Mouse (Mus musculus) spleen, adult 2 months (tissue): Measurements from ENCODE around the gene Fam43b. TPM values are rescaled to one million over a fixed set of nuclear protein-coding genes. Genes with fewer than 3 reads are reported as not detected.

ENCODE experiments used
- DNase-seq, 2 experiments: peaks; one replicate each; pipeline versions ENCODE4 v3.0.0 to v3.0.0-alpha.2; 2012 to 2021; ENCODE audit warnings: low spot score in 2 of 2, low read depth in 1 of 2
- H3K27ac ChIP-seq: fragments of 200-500 bp; 2 replicates; pipeline ENCODE4 v1.5.1; 2012; ENCODE audit warnings: low read length, inconsistent platforms; ENCODE audit not compliant: insufficient read depth
- H3K27me3 ChIP-seq: fragments of 200-500 bp; 2 replicates; pipeline ENCODE4 v1.6.1; 2012; ENCODE audit warnings: mild to moderate bottlenecking, moderate library complexity, low read length, inconsistent platforms; ENCODE audit not compliant: control insufficient read depth, insufficient read depth
- H3K36me3 ChIP-seq: fragments of 200-500 bp; 2 replicates; pipeline ENCODE4 v1.6.1; 2012; ENCODE audit warnings: mild to moderate bottlenecking, low read length, inconsistent platforms; ENCODE audit not compliant: control insufficient read depth, insufficient read depth
- H3K4me1 ChIP-seq: fragments of 200-500 bp; 2 replicates; pipeline ENCODE4 v1.6.1; 2011; ENCODE audit warnings: inconsistent platforms; ENCODE audit not compliant: control insufficient read depth, insufficient read depth, insufficient read length
- H3K4me3 ChIP-seq: fragments of 200-500 bp; 2 replicates; pipeline ENCODE4 v1.5.1; 2011; ENCODE audit warnings: mild to moderate bottlenecking, inconsistent platforms; ENCODE audit not compliant: insufficient read depth, insufficient read length; ENCODE audit errors: extremely low read depth
- CTCF ChIP-seq: fragments of 200-500 bp; IDR thresholded peaks from 2 replicates; pipeline ENCODE4 v1.5.1; 2011; ENCODE audit warnings: mild to moderate bottlenecking, inconsistent platforms; ENCODE audit not compliant: insufficient read depth, insufficient read length, insufficient replicate concordance; ENCODE audit errors: extremely low read depth
- POLR2A ChIP-seq: fragments of 200-500 bp; IDR thresholded peaks from 2 replicates; pipeline ENCODE4 v1.6.1; 2011; ENCODE audit warnings: low read depth, low read length, inconsistent platforms
- WGBS: fragments of 180-500 bp; shearing (Covaris S2); methylation state at CpG from one replicate; pipeline ENCODE4 v1.1.7; 2018; 5-methylcytosine and 5-hydroxymethylcytosine counted together
- polyA plus RNA-seq: library from polyadenylated mRNA; depleted of rRNA; stranded (reverse); fragments of >200 nt; gene quantifications from 2 replicates; pipeline ENCODE4 v1.2.3, GENCODE M21; 2012

Fam43b gene
- polyA plus RNA-seq, 1 experiment: 0.06 TPM

GRCm38 (mm10) chr4:138377526-138377925 is 18.8 kb downstream of the Fam43b start:
- Histone ChIP-seq H3K4me3 (no peak overlapping the region), H3K27me3 (no peaks in the 10 kb centered on the region), H3K4me1 (no peaks in the 10 kb centered on the region), H3K36me3 (no peaks in the 10 kb centered on the region), H3K27ac (no peak overlapping the region)
- no peak for DNase-seq
- TF ChIP-seq POLR2A: no peak
- TF ChIP-seq CTCF: no peak
- WGBS: 69% methylated on average over 6 of the region's 6 CpGs

GRCm38 (mm10) chr4:138375117-138375516 is 21.2 kb downstream of the Fam43b start:
- Histone ChIP-seq H3K27ac (no peak overlapping the region), H3K36me3 (no peaks in the 10 kb centered on the region), H3K27me3 (no peaks in the 10 kb centered on the region), H3K4me1 (no peaks in the 10 kb centered on the region), H3K4me3 (no peak overlapping the region)
- TF ChIP-seq CTCF (no peak), POLR2A (no peak)
- 86% methylated on average over 3 of the region's 3 CpGs for WGBS
- no peak for DNase-seq

GRCm38 (mm10) chr4:138370996-138371516 is 25.3 kb downstream of the Fam43b start:
- TF ChIP-seq CTCF: no peak
- no peak for TF ChIP-seq POLR2A
- WGBS: 92% methylated on average over 5 of the region's 5 CpGs
- Histone ChIP-seq H3K27ac (no peak overlapping the region), H3K27me3 (peaks cover 5% of the 10 kb centered on the region), H3K36me3 (no peaks in the 10 kb centered on the region), H3K4me1 (no peaks in the 10 kb centered on the region), H3K4me3 (no peak overlapping the region)
- no peak for DNase-seq

- Histone ChIP-seq H3K27me3 (peaks cover 5% of the 10 kb centered on the region), H3K4me1 (no peaks in the 10 kb centered on the region), H3K36me3 (no peaks in the 10 kb centered on the region), H3K27ac (no peak overlapping the region), H3K4me3 (no peak overlapping the region)
- 41% methylated on average over 12 of the region's 12 CpGs for WGBS
- TF ChIP-seq POLR2A (no peak), CTCF (no peak)
- DNase-seq: no peak
Observed at GRCm38 (mm10) chr4:138368498-138369260, 27.6 kb downstream of the Fam43b start.

- peaks cover 5% of the 10 kb centered on the region for H3K27me3 ChIP-seq
- TF ChIP-seq CTCF (no peak), POLR2A (no peak)
- H3K27ac ChIP-seq: no peak within 1 kb of the TSS
- 3% methylated on average over 33 of the region's 34 CpGs for WGBS
- H3K4me1 ChIP-seq: no peaks in the 10 kb centered on the region
- no peak for DNase-seq
- H3K4me3 ChIP-seq: no peak within 1 kb of the TSS
- H3K36me3 ChIP-seq: no peaks in the 10 kb centered on the region
Observed at GRCm38 (mm10) chr4:138367641-138368497, 28.5 kb downstream of the Fam43b start, which contains the start of gene Cda. Gene Cda, minus strand, starts transcription at chr4:138367992.

GRCm38 (mm10) chr4:138366561-138366960 is 29.8 kb downstream of the Fam43b start:
- WGBS: 54% methylated on average over 2 of the region's 2 CpGs
- TF ChIP-seq POLR2A (no peak), CTCF (no peak)
- Histone ChIP-seq H3K27me3 (peaks cover 5% of the 10 kb centered on the region), H3K4me3 (no peak overlapping the region), H3K36me3 (no peaks in the 10 kb centered on the region), H3K4me1 (no peaks in the 10 kb centered on the region), H3K27ac (no peak overlapping the region)
- no peak for DNase-seq
